8 mouse cellular contexts compared by ENCODE assay signal in the genomic region with DNA sequence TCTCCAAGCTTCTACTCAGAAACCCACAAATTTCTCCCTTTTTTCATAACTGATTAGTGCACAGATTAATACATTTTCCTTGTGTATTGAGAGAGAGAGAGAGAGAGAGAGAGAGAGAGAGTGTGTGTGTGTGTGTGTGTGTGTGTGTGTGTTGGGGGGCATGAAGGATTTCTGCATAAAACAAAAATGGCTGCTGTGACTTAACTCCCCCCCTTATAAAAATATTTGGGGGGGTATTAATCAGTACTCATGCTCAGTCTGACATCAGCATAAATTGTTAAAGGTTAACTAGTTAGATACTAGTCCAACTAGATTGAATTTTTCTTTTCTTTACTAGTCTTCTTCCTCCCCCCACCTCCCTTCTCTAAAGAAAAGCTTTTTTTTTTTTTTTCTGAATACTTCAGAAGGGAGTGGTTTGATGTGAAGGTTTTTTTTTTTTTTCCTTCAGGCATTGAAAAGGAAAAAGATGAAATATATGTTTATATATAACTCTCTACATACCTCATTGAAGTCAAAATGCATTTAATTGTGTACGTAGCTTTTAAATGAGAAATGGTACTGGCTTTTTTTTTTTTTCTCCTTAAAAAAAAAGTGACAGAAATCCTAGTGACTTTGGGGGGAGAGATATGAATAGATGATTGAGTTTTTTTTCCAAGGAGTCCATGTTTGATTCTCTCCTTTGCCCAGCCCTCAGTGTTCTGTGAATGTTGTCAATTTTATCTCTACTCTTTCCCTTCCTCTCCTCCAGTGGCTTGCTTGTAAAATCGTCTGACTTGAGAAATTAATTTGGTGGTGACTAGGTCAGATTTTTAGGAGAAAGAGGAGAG. TPM values are rescaled to one million over a fixed set of nuclear protein-coding genes. Genes with fewer than 3 reads are reported as not detected.
DNase-seq lines count a peak whose midpoint lies in the region; ATAC-seq and TF ChIP-seq lines count a peak whose summit lies in the region.

No protein-coding gene starts in this region.

- H3K9me3 ChIP-seq in forebrain, postnatal 0 days (ENCODE audit: low read length) = no peaks in the 10 kb centered on the region
- no peaks in the 10 kb centered on the region for H3K9me3 ChIP-seq in liver, embryonic 16.5 days (replicated peaks; ENCODE audit: control insufficient read depth, low read length)

- H3K27me3 ChIP-seq in forebrain, postnatal 0 days (ENCODE audit: insufficient read depth, low read length) = no peaks in the 10 kb centered on the region
- peaks cover 50% of the 10 kb centered on the region for H3K27me3 ChIP-seq in liver, embryonic 16.5 days (ENCODE audit: control insufficient read depth, insufficient read depth, low read depth, low read length)

- H3K4me3 ChIP-seq in forebrain, postnatal 0 days (ENCODE audit: low read depth, low read length) = peak overlapping the region; percentile 88
- peak overlapping the region; percentile 73 for H3K4me3 ChIP-seq in liver, embryonic 16.5 days (ENCODE audit: low read depth, low read length)

- peak; percentile 4; the same call in 1 of the 2 replicates for ATAC-seq in forebrain, postnatal 0 days
- ATAC-seq in liver, embryonic 16.5 days (ENCODE audit: low read depth) = no peak

- H3K9ac ChIP-seq in forebrain, postnatal 0 days = peak overlapping the region; percentile 100
- H3K9ac ChIP-seq in liver, embryonic 16.5 days (ENCODE audit: low read depth, low read length) = no peak overlapping the region

- 0 out of 2 replicates have a peak, but pooled peaks cover 4% of the 10 kb centered on the region for H3K36me3 ChIP-seq in forebrain, postnatal 0 days (ENCODE audit: insufficient read depth)
- no peaks in the 10 kb centered on the region for H3K36me3 ChIP-seq in liver, embryonic 16.5 days (ENCODE audit: control insufficient read depth, insufficient read depth)

- DNase-seq in embryo, embryonic 11 days = peak; percentile 22
- DNase-seq in embryo, embryonic 9.5 days (ENCODE audit: extremely low spot score) = no peak
- peak; percentile 52 for DNase-seq in 416B (ENCODE audit: low read depth)
- peak; percentile 66 for DNase-seq in forebrain, postnatal 0 days
- DNase-seq in yolk sac, embryonic 10.5 days (ENCODE audit: low spot score) = no peak
- no peak for DNase-seq in adrenal gland, adult 8-10 months
- DNase-seq in kidney, adult 8-10 months = no peak

- H3K27ac ChIP-seq in forebrain, postnatal 0 days (ENCODE audit: low read depth, low read length) = peak overlapping the region; percentile 100
- peak overlapping the region; percentile 45; the same call in 1 of the 2 replicates for H3K27ac ChIP-seq in liver, embryonic 16.5 days (ENCODE audit: low read length)

- peak overlapping the region; percentile 94 for H3K4me2 ChIP-seq in forebrain, postnatal 0 days (ENCODE audit: low read depth)
- peak overlapping the region; percentile 89; the same call in 1 of the 2 replicates for H3K4me2 ChIP-seq in liver, embryonic 16.5 days (ENCODE audit: low read depth, low read length)

- 17% methylated on average over 2 of the region's 2 CpGs for WGBS in forebrain, postnatal 0 days
- WGBS in liver, embryonic 16.5 days (ENCODE audit: insufficient replicate concordance) = 36% methylated on average over 2 of the region's 2 CpGs

- no peak for TF ChIP-seq CTCF in forebrain, postnatal 0 days (IDR thresholded peaks at IDR 0.05; ENCODE audit: low read depth)

- peaks cover 28% of the 10 kb centered on the region for H3K4me1 ChIP-seq in forebrain, postnatal 0 days (ENCODE audit: insufficient read depth)
- H3K4me1 ChIP-seq in liver, embryonic 16.5 days (ENCODE audit: control insufficient read depth, low read depth, low read length) = peaks cover 69% of the 10 kb centered on the region

RNA-seq across cellular contexts. Expression of a gene that starts 1.0 kb away (rescaled TPM):
- 356 and 381 TPM in 2 replicates for total RNA-seq in forebrain, postnatal 0 days (2014; rRNA removed)
- 55.3 and 74.7 TPM in 2 replicates for polyA plus RNA-seq in forebrain, postnatal 0 days (2015; fragmentation: Nextera tagmentation; extraction: Ambion mirVana)
- 5.0 and 5.7 TPM in 2 replicates for polyA plus RNA-seq in liver, embryonic 16.5 days (2015; fragmentation: Nextera tagmentation; extraction: Ambion mirVana)
- total RNA-seq in adrenal gland, adult 8-10 months (2022) = 100 to 1,000 TPM in 2 of 4 experiments, 10 to 100 TPM in 2; 89.8 to 169 (median 115) TPM

RNA-seq across cellular contexts. Expression of a gene that starts 25.1 kb away (rescaled TPM):
- 47.7 and 59.2 TPM in 2 replicates for total RNA-seq in forebrain, postnatal 0 days (2014; rRNA removed)
- polyA plus RNA-seq in forebrain, postnatal 0 days (2015; fragmentation: Nextera tagmentation; extraction: Ambion mirVana) = 125 and 141 TPM in 2 replicates
- polyA plus RNA-seq in liver, embryonic 16.5 days (2015; fragmentation: Nextera tagmentation; extraction: Ambion mirVana) = 73.4 and 76.8 TPM in 2 replicates
- 100 to 1,000 TPM; 138 to 160 (median 154) TPM for total RNA-seq in adrenal gland, adult 8-10 months (2022)

RNA-seq across cellular contexts. Expression of a gene that starts 25.2 kb away (rescaled TPM):
- total RNA-seq in forebrain, postnatal 0 days (2014; rRNA removed) = 21.1 and 28.9 TPM in 2 replicates
- 17.0 and 24.2 TPM in 2 replicates for polyA plus RNA-seq in forebrain, postnatal 0 days (2015; fragmentation: Nextera tagmentation; extraction: Ambion mirVana)
- 9.5 and 9.9 TPM in 2 replicates for polyA plus RNA-seq in liver, embryonic 16.5 days (2015; fragmentation: Nextera tagmentation; extraction: Ambion mirVana)
- 10 to 100 TPM; 53.9 to 65.7 (median 60.5) TPM for total RNA-seq in adrenal gland, adult 8-10 months (2022)

RNA-seq across cellular contexts. Expression of a gene that starts 27.8 kb away (rescaled TPM):
- 2.0 and 2.4 TPM in 2 replicates for total RNA-seq in forebrain, postnatal 0 days (2014; rRNA removed)
- 6.8 and 7.7 TPM in 2 replicates for polyA plus RNA-seq in forebrain, postnatal 0 days (2015; fragmentation: Nextera tagmentation; extraction: Ambion mirVana)
- 7.1 and 7.8 TPM in 2 replicates for polyA plus RNA-seq in liver, embryonic 16.5 days (2015; fragmentation: Nextera tagmentation; extraction: Ambion mirVana)
- 10 to 100 TPM in 2 of 4 experiments, 1 to 10 TPM in 2; 6.3 to 16.0 (median 10.4) TPM for total RNA-seq in adrenal gland, adult 8-10 months (2022)

RNA-seq across cellular contexts. Expression of a gene that starts 29.9 kb away (rescaled TPM):
- 190 and 225 TPM in 2 replicates for total RNA-seq in forebrain, postnatal 0 days (2014; rRNA removed)
- 200 and 231 TPM in 2 replicates for polyA plus RNA-seq in forebrain, postnatal 0 days (2015; fragmentation: Nextera tagmentation; extraction: Ambion mirVana)
- 0.62 and 0.74 TPM in 2 replicates for polyA plus RNA-seq in liver, embryonic 16.5 days (2015; fragmentation: Nextera tagmentation; extraction: Ambion mirVana)
- 10 to 100 TPM in 1 of 4 experiments, 1 to 10 TPM in 3; 5.0 to 10.2 (median 6.7) TPM for total RNA-seq in adrenal gland, adult 8-10 months (2022)

Comparison
In these comparisons a context has a peak if more than half of its experiments do, and no peak if none do; other contexts are left out.
1. DNase-seq: peak in embryo, embryonic 11 days (single experiment), 416B (single experiment) and forebrain, postnatal 0 days (single experiment); none in embryo, embryonic 9.5 days (single experiment), yolk sac, embryonic 10.5 days (single experiment), adrenal gland, adult 8-10 months (single experiment) and kidney, adult 8-10 months (0 of 2).